In genomic region chr11:75399411-75399841, GRCm38 (mm10) we compare ENCODE assay signal across 13 mouse cellular contexts. TPM values are rescaled to one million over a fixed set of nuclear protein-coding genes. Genes with fewer than 3 reads are reported as not detected.
DNase-seq lines count a peak whose midpoint lies in the region; ATAC-seq and TF ChIP-seq lines count a peak whose summit lies in the region.
"Had no signal": no experiment of that assay in that cellular context is flagged by ENCODE, and none has a peak within 500 bp of the region (broad histone marks: within the 10 kb centered on the region; RNA-seq: fewer than 3 reads in every experiment).

No protein-coding gene starts in this region.

- H3K27ac ChIP-seq in cortical plate, adult 2 months (ENCODE audit: insufficient read depth, low read length): 0 out of 2 replicates have a peak overlapping the region, but pooled peaks have one; percentile 1
- H3K27ac ChIP-seq: embryonic facial prominence, embryonic 15.5 days; heart, embryonic 13.5 days; neural tube, embryonic 13.5 days had no signal

- no peak overlapping the region for H3K4me3 ChIP-seq in cortical plate, adult 2 months (ENCODE audit: insufficient read depth, low read length)
- H3K4me3 ChIP-seq: embryonic facial prominence, embryonic 15.5 days; heart, embryonic 13.5 days; neural tube, embryonic 13.5 days had no signal

- TF ChIP-seq CTCF in cortical plate, adult 2 months (IDR thresholded peaks at IDR 0.05; ENCODE audit: extremely low read depth, insufficient read depth, low read length): no peak

- ATAC-seq in granulocyte monocyte progenitor cell, adult 5-6 weeks (replicated peaks; ENCODE audit: poor library complexity, severe bottlenecking): no peak

- H3K4me1 ChIP-seq in cortical plate, adult 2 months (ENCODE audit: control insufficient read depth, insufficient read depth, low read length): peaks cover 8% of the 10 kb centered on the region

- peak; percentile 52 for DNase-seq in cerebellum, adult 11-12 months
- DNase-seq in cerebellum, postnatal 4 days (ENCODE audit: low spot score in 2 of 2): no peak
- peak; percentile 27 for DNase-seq in urinary bladder, postnatal 14 days (ENCODE audit: low spot score)
- no peak for DNase-seq in urinary bladder, adult 18-20 months (ENCODE audit: low spot score in 2 of 2)
- no peak for DNase-seq in gastrocnemius, postnatal 25 days
- no peak for DNase-seq in spleen, postnatal 36 days (ENCODE audit: low spot score in 2 of 2)
- DNase-seq: kidney, adult 18-20 months; liver had no signal

- no peak for TF ChIP-seq POLR2A in cortical plate, adult 2 months (IDR thresholded peaks at IDR 0.05; ENCODE audit: extremely low read depth, insufficient read depth, low read length)

RNA-seq across cellular contexts. Expression of gene Serpinf1, which starts 23.1 kb away (rescaled TPM):
- 13.7 and 15.9 TPM in 2 replicates for polyA plus RNA-seq in cortical plate, adult 2 months (2012; rRNA removed)
- total RNA-seq in granulocyte monocyte progenitor cell, adult 5-6 weeks (2014; fragmentation: Nextera tagmentation): 117 and 157 TPM in 2 replicates
- 77.7 and 84.8 TPM in 2 replicates for total RNA-seq in granulocyte monocyte progenitor cell, adult 5-6 weeks (2017)
- 10 to 100 TPM; 98.5 to 98.7 TPM for total RNA-seq in gastrocnemius, postnatal 25 days (2021)

RNA-seq across cellular contexts. Expression of gene Serpinf2, which starts 40.0 kb away (rescaled TPM):
- 0.15 and 0.26 TPM in 2 replicates for polyA plus RNA-seq in cortical plate, adult 2 months (2012; rRNA removed)
- total RNA-seq in granulocyte monocyte progenitor cell, adult 5-6 weeks (2014; fragmentation: Nextera tagmentation): not detected in 2 replicates
- total RNA-seq in granulocyte monocyte progenitor cell, adult 5-6 weeks (2017): not detected in 2 replicates
- not detected for total RNA-seq in gastrocnemius, postnatal 25 days (2021)

RNA-seq across cellular contexts. Expression of gene Smyd4, which starts 51.2 kb away (rescaled TPM):
- 9.5 and 10.0 TPM in 2 replicates for polyA plus RNA-seq in cortical plate, adult 2 months (2012; rRNA removed)
- total RNA-seq in granulocyte monocyte progenitor cell, adult 5-6 weeks (2014; fragmentation: Nextera tagmentation): 11.7 and 12.6 TPM in 2 replicates
- 11.2 and 12.3 TPM in 2 replicates for total RNA-seq in granulocyte monocyte progenitor cell, adult 5-6 weeks (2017)
- total RNA-seq in gastrocnemius, postnatal 25 days (2021): 1 to 10 TPM; 2.5 to 4.4 TPM

RNA-seq across cellular contexts. Expression of gene Rpa1, which starts 51.3 kb away (rescaled TPM):
- 31.6 and 36.1 TPM in 2 replicates for polyA plus RNA-seq in cortical plate, adult 2 months (2012; rRNA removed)
- total RNA-seq in granulocyte monocyte progenitor cell, adult 5-6 weeks (2014; fragmentation: Nextera tagmentation): 86.4 and 106 TPM in 2 replicates
- 200 and 207 TPM in 2 replicates for total RNA-seq in granulocyte monocyte progenitor cell, adult 5-6 weeks (2017)
- 10 to 100 TPM; 54.8 to 57.9 TPM for total RNA-seq in gastrocnemius, postnatal 25 days (2021)

RNA-seq across cellular contexts. Expression of gene Wdr81, which starts 55.1 kb away (rescaled TPM):
- 12.8 and 14.1 TPM in 2 replicates for polyA plus RNA-seq in cortical plate, adult 2 months (2012; rRNA removed)
- total RNA-seq in granulocyte monocyte progenitor cell, adult 5-6 weeks (2014; fragmentation: Nextera tagmentation): 10.2 and 15.6 TPM in 2 replicates
- 4.4 and 5.1 TPM in 2 replicates for total RNA-seq in granulocyte monocyte progenitor cell, adult 5-6 weeks (2017)
- total RNA-seq in gastrocnemius, postnatal 25 days (2021): 1 to 10 TPM; 4.7 to 5.7 TPM

Comparison
In these comparisons a context has a peak if more than half of its experiments do, and no peak if none do; other contexts are left out.
1. DNase-seq: peak in cerebellum, adult 11-12 months (single experiment) and urinary bladder, postnatal 14 days (single experiment); none in cerebellum, postnatal 4 days (0 of 2), urinary bladder, adult 18-20 months (0 of 2), gastrocnemius, postnatal 25 days (single experiment) and spleen, postnatal 36 days (0 of 2).